Mouse (Mus musculus) heart, postnatal 0 days (tissue): Measurements from ENCODE around the gene Cox17.

ENCODE experiments used
- CTCF ChIP-seq: IDR thresholded peaks from 2 replicates; pipeline ENCODE4 v1.5.1; 2016; ENCODE audit warnings: antibody characterized with exemption, control low read depth, low read depth
- EP300 ChIP-seq: IDR thresholded peaks from 2 replicates; pipeline ENCODE4 v1.6.1; 2016; ENCODE audit warnings: antibody characterized with exemption, low read depth

- TF ChIP-seq CTCF (no peak), EP300 (no peak)
Observed at GRCm38 (mm10) chr16:38387389-38387788, 40.6 kb downstream of the Cox17 start.
